Mouse (Mus musculus) lung, adult 18-20 months (tissue): ENCODE results near the gene Ackr3.
A peak's percentile ranks its signal among the peaks of the same experiment; 100 is the strongest.

Experiments
- DNase-seq, 2 experiments: peaks; one replicate each; pipeline ENCODE4 v3.0.0; 2022; ENCODE audit warnings: mixed read lengths in 2 of 2

The Ackr3 gene

DNA sequence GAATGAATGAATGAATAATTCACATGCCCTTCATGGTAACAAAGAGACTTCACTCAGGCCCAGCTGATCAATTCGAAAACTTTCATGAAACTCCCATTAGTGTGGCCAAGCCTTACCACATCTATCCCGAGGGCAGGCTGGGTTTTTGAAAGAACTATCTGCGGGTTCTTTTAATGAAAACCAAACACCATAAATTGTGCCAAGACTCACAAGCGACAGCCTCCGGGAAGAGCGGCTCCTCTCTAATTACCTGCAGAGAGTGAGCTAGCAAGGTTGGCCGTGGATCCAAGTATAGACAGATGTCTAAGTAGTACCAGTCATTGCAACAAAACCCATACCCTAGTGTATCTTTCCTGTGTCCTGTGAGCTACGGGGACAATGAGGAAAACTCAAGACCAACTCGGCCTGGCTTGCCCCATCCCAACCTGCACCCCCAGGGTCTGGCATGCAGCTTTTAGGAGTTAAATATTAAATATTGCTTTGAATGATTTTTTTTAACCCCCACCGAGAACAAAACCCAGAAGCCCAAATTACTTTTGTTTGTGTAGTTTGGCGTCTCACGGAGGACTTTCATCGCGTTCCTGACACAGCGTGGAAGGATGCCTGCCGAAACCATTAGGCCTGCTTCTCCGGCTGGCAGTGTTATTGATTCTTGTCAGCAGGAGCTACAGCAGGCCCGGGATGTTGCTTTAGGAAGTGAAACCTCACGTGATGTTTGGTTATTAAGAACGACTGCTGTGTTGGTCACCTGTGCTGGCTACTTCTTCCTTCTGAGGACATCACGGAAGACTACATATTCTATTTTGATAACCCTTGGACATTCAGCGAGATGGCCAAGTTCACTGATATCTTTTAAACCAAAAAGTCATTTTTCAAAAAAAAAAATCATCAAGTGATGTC, 28.1 kb downstream of the Ackr3 start:
- DNase-seq = no peak

GRCm38 (mm10) chr1:90232491-90232885, 28.7 kb downstream of the Ackr3 start:
- DNase-seq = no peak

DNA sequence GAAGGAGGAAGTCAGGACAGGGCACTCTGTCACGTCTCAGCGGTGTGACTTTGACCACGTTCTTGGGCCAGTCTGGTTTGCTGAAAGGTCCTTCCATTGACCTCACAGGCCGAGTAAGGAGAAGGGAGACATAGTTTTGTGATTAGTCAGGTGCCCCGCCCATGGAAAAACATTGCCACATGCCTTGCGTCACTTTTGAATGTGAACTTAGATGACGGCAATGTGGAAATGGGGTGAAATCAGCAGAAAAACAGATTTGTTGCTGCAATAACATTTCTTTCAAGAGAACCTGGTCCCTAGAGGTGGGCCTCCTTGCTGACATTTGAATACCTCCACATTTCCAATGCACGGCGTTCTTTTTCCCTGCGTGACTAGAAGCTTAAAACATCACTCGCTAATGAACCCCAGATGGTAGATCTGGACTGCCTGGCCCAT, 30.9 kb downstream of the Ackr3 start:
- peak; percentile 66 to 76 for DNase-seq

- no peak for DNase-seq
These were observed 32.9 kb downstream of the Ackr3 start for GRCm38 (mm10) chr1:90236640-90237039.

- DNase-seq = no peak
These were observed 34.5 kb downstream of the Ackr3 start for GRCm38 (mm10) chr1:90238095-90238888.

GRCm38 (mm10) chr1:90239336-90240225, 35.8 kb downstream of the Ackr3 start:
- no peak for DNase-seq

DNA sequence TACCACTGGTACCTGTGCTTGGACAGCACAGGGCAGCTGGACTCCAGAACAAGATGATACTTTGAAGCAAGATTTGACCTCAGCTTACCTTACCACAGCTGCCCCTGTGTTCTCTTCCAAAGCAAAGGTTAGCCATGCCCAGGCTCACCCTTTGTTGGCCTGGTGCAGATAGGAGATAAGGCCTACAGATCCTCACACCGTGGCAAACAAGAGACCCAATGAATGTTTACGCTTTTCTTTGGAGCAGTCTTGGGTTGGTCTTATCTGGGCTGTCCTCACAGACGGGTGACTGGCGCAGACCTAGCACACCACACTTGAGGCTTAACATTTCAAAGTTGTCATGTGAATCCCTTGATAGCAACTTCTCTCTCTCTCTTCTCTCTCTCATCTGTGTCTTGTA, 36.5 kb downstream of the Ackr3 start:
- DNase-seq = no peak

- no peak for DNase-seq
These were observed 38.7 kb downstream of the Ackr3 start for GRCm38 (mm10) chr1:90242444-90242989.

DNA sequence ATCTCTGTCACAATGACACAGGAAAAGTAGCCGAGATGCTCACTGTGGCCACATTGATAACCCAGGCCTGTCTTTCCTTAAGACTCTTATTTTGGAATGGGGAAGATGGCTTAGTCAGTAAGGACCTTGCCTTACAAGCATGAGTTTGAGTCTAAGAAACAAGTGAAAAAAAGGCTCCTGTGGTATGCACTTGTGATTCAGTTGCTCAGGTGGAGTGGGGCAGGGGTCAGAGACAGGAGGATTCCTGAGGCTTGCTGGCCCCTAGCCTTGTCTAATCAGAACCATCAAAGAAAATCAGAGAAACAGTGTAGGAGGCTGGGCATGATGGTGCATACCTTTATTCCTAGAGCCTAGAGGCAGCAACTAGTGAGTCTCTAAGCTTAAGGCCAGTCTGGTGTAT, 40.8 kb downstream of the Ackr3 start:
- no peak for DNase-seq

DNA sequence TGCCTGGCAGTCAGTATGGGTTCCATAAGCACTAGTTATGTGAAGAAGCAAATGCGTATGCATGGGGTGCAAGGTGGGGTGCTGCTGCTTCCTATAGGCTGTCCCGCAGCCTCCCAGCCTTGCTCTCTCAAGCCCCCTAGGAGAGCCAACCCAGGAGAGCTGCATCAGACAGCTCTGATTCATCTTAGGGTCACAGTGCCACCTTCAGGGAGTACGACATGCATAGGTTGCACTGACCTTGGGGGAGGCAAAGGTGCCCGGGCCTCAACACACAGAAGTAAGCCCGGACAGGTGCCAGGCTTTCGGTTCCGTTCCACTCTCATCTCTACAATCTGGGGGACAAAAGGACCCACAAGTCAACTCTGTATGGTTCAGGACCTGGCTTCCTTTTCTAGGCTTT, 41.8 kb downstream of the Ackr3 start:
- no peak for DNase-seq

- DNase-seq = no peak
These were observed 42.3 kb downstream of the Ackr3 start for GRCm38 (mm10) chr1:90246035-90246434.

DNA sequence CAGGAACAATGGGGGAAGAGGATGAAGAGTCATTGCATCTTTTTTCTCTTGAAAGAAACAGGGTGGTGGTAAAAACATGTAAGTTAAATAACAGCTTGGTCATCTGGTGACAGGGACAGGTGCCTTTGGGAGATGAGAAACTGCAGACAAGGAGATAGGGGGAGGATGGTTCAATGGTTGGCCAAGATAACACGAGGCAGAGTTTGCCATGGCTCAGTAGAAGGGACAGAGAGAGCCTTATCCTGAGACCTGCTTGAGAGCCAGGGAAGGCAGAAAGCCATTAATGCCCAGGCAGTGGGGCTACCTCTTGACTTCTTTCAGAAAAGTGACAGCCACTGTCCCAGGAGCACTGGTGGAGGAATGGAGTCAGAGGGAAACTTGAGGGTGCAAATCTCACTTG, 43.0 kb downstream of the Ackr3 start:
- no peak for DNase-seq

DNA sequence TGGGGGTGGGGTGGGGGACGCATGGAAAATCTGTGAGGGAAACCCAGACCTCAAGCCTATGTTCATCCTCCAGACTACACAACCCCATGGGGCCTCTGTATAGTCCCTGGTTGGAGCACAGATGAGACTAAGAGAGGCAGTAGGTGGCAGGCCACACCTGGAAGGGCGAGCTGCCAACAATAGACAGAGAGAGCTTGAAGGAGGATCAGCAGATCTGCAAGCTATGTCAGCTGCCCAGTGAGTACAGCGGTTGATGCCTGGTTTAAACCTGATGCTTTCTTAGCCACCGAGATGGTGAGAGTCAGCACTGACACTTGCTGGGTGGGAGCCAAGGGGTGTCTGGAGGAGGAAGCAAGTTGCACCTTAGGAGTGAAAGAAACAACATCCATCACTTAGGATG, 43.5 kb downstream of the Ackr3 start:
- DNase-seq = no peak

DNA sequence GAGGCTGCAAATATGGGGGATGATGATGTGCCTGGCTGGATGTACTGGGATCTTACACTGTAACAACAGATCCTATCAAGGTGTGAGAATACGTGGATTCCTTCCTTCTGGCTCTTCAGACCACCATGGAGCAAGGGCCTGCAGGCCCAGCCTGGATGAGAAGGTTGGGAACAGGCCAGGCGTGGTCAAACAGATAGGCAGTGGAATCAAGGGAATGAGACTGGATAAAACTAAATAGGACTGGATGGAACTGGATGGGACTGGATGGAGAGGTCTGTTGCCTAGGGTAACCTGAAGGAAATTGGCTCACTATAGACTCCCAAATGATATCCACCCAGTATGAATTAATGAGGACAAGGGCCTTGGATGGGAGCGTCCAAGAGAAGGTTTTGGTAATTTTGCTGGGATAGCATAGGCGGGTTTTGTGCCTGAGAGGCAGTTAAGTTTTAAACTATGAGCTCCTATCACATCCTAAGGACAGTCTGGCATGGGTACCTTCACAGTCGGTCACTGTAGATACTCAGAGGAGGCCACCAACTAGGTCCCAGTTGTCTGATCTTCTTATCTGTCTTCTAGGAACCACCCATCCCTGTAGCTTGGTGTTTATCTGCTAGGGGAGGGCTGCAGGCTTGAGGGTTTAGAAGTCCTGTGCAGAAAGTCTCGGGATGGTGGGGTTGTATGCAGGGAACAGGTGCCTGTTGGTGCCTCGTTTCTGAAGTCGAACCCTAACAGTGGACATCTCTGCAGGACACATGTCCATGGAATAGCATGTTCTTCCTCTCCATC, 44.2 kb downstream of the Ackr3 start:
- no peak for DNase-seq

- DNase-seq = no peak
These were observed 45.4 kb downstream of the Ackr3 start for GRCm38 (mm10) chr1:90248966-90249735.

DNA sequence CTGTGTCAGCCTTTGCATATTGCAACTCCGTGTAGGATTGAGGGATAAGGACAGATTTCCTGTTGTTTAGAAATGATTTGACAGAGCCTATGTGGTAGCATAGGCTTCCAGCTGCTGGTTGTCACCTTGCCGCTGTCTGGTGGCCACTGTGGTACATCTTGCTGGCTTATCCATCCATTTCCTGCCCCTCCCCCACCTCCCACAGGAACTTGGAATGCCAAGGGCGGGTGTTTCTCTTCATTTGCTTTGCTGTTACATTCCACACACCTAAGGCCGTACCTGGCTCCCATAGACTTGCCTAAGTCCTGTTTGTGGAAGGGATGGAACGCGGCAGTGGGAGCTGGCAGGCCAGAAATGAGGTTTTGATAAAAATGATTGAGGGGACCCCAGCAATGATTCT, 46.6 kb downstream of the Ackr3 start:
- DNase-seq = peak; percentile 34 to 37

DNA sequence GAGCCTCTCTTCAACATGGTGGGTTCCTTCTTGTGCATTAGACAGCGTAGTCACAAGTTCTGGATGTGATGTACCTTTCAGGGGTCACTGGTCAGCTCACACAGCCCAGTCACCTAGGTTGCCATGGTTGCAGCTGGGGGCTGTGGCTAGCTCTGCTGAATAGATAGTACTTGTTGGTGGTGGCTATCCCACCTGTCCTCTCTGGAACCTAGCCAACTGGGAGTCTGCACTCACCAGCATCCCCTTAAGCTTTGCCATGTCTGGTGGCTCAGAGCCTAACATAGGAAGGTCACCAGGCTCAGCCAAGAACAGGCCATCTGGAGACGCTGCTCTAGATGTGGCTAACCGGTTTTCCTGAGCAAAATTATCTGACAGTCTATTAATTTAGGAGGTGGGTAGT, 47.4 kb downstream of the Ackr3 start:
- no peak for DNase-seq

- DNase-seq = no peak
These were observed 49.7 kb downstream of the Ackr3 start for GRCm38 (mm10) chr1:90253465-90253864.

GRCm38 (mm10) chr1:90258253-90258887, 54.6 kb downstream of the Ackr3 start:
- peak; percentile 26 to 45 for DNase-seq
